Comparison of ENCODE assay signal across 8 mouse cellular contexts in the genomic region with DNA sequence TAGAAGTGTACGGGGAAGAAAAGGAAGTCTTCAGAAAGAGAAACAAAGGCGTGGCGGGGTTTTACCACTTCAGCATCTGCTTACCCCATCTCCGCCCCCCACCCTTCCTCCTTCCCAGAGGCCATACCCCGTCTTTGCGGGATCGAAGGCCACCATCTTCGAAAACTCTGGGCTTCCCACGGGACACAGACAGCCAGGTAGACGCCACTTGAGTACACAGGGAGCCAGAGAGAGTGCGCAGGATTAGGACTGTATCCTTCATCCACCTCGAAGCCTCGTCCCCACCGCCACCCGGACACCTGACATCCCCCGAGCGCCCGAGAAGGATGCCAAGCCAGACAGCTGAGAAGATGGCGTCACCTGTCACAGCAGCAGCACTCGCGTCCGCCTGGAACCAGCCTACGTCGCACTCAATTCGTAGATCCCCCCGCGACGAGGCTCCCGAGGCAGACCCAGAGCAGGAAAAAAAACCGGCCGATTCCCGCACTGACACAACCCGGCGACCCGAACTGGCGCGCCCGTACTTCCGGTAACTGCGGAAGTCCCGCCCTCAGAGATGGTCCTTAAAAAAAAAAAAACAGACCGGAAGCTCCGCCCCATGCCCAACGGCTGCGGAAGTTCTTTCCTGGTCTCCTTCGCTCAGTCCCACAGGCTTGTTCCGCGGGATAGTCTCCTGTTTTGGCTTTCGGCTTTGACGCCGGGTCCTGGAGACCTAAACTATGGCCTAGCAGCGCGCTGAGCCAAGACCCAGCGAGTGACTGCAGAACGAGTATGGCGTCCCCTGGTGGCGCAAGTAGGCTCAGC. TPM values are rescaled to one million over a fixed set of nuclear protein-coding genes. Genes with fewer than 3 reads are reported as not detected.
DNase-seq lines count a peak whose midpoint lies in the region; ATAC-seq and TF ChIP-seq lines count a peak whose summit lies in the region.

No protein-coding gene starts in this region.

- ATAC-seq in heart, embryonic 13.5 days (ENCODE audit: extremely low read depth, insufficient number of reproducible peaks, low FRiP score, low TSS enrichment): peak; percentile 81
- ATAC-seq in liver, embryonic 12.5 days: peak; percentile 85
- peak; percentile 87 for ATAC-seq in stomach, embryonic 15.5 days (ENCODE audit: insufficient read depth, low FRiP score, low read depth)

- peaks cover 44% of the 10 kb centered on the region for H3K79me3 ChIP-seq in C2C12 (ENCODE audit: low read depth)

- peak; percentile 60; the same call in 1 of the 2 replicates for TF ChIP-seq POLR2A in brain, embryonic 14.5 days (IDR thresholded peaks at IDR 0.05; ENCODE audit: borderline replicate concordance, extremely low read depth, insufficient read depth, insufficient read length, poor library complexity, severe bottlenecking)

- H3K9ac ChIP-seq in heart, embryonic 13.5 days: peak overlapping the region; percentile 93
- H3K9ac ChIP-seq in liver, embryonic 12.5 days: peak overlapping the region; percentile 90
- H3K9ac ChIP-seq in stomach, embryonic 15.5 days: peak overlapping the region; percentile 77

- peak; percentile 61 for TF ChIP-seq CTCF in C2C12 (IDR thresholded peaks at IDR 0.05; ENCODE audit: control insufficient read depth, insufficient read depth, insufficient read length)
- peak; percentile 96 for TF ChIP-seq CTCF in brain, embryonic 14.5 days (IDR thresholded peaks at IDR 0.05; ENCODE audit: borderline replicate concordance, extremely low read depth, insufficient read depth, insufficient read length)

- no peaks in the 10 kb centered on the region for H3K27me3 ChIP-seq in C2C12 (ENCODE audit: control insufficient read depth, insufficient read depth, insufficient read length)
- no peaks in the 10 kb centered on the region for H3K27me3 ChIP-seq in erythroblast, embryonic 14.5 days (ENCODE audit: control insufficient read depth)
- H3K27me3 ChIP-seq in heart, embryonic 13.5 days (replicated peaks): no peaks in the 10 kb centered on the region
- H3K27me3 ChIP-seq in liver, embryonic 12.5 days (replicated peaks): no peaks in the 10 kb centered on the region
- H3K27me3 ChIP-seq in stomach, embryonic 15.5 days (replicated peaks): no peaks in the 10 kb centered on the region

- peaks cover 26% of the 10 kb centered on the region for H3K4me1 ChIP-seq in erythroblast, embryonic 14.5 days (ENCODE audit: control insufficient read depth)
- peaks cover 17% of the 10 kb centered on the region for H3K4me1 ChIP-seq in heart, embryonic 13.5 days
- H3K4me1 ChIP-seq in liver, embryonic 12.5 days: peaks cover 17% of the 10 kb centered on the region
- H3K4me1 ChIP-seq in stomach, embryonic 15.5 days: peaks cover 4% of the 10 kb centered on the region; the same call in 1 of the 2 replicates

- peaks cover 6% of the 10 kb centered on the region for H3K36me3 ChIP-seq in C2C12 (ENCODE audit: control insufficient read depth, insufficient read depth)
- H3K36me3 ChIP-seq in erythroblast, embryonic 14.5 days (ENCODE audit: control insufficient read depth): peaks cover 16% of the 10 kb centered on the region
- peaks cover 15% of the 10 kb centered on the region; the same call in 1 of the 2 replicates for H3K36me3 ChIP-seq in heart, embryonic 13.5 days
- H3K36me3 ChIP-seq in liver, embryonic 12.5 days: peaks cover 18% of the 10 kb centered on the region
- no peaks in the 10 kb centered on the region for H3K36me3 ChIP-seq in stomach, embryonic 15.5 days

- H3ac ChIP-seq in C2C12 (ENCODE audit: control insufficient read depth, insufficient read length, low read depth): peak overlapping the region; percentile 96

- WGBS in heart, embryonic 13.5 days: under 1% methylated on average over 57 of the region's 57 CpGs
- WGBS in liver, embryonic 12.5 days (ENCODE audit: insufficient replicate concordance): under 1% methylated on average over 57 of the region's 57 CpGs
- under 1% methylated on average over 57 of the region's 57 CpGs for WGBS in stomach, embryonic 15.5 days

- peak overlapping the region; percentile 65 for H3K4me3 ChIP-seq in C2C12 (ENCODE audit: insufficient read depth, poor library complexity, severe bottlenecking)
- peak overlapping the region; percentile 87 for H3K4me3 ChIP-seq in erythroblast, embryonic 14.5 days (replicated peaks)
- peak overlapping the region; percentile 95 for H3K4me3 ChIP-seq in heart, embryonic 13.5 days
- peak overlapping the region; percentile 94 for H3K4me3 ChIP-seq in liver, embryonic 12.5 days
- peak overlapping the region; percentile 91 for H3K4me3 ChIP-seq in stomach, embryonic 15.5 days (replicated peaks)

- H3K9me3 ChIP-seq in erythroblast, embryonic 14.5 days (ENCODE audit: control insufficient read depth, low read length): no peaks in the 10 kb centered on the region
- H3K9me3 ChIP-seq in heart, embryonic 13.5 days: no peaks in the 10 kb centered on the region
- no peaks in the 10 kb centered on the region for H3K9me3 ChIP-seq in liver, embryonic 12.5 days (replicated peaks)
- no peaks in the 10 kb centered on the region for H3K9me3 ChIP-seq in stomach, embryonic 15.5 days

- peak; percentile 96 for DNase-seq in brain, embryonic 14.5 days (ENCODE audit: low read depth)
- DNase-seq in kidney, postnatal 10 days: peak; percentile 93
- DNase-seq in natural killer cell, adult 2 months (ENCODE audit: low spot score in 2 of 2): peak; percentile 83 to 87

- H3K79me2 ChIP-seq in C2C12 (ENCODE audit: control insufficient read depth, insufficient read depth): peaks cover 52% of the 10 kb centered on the region

- H3K27ac ChIP-seq in heart, embryonic 13.5 days (replicated peaks): peak overlapping the region; percentile 99
- peak overlapping the region; percentile 97 for H3K27ac ChIP-seq in liver, embryonic 12.5 days
- H3K27ac ChIP-seq in stomach, embryonic 15.5 days: peak overlapping the region; percentile 99

- peak overlapping the region; percentile 84 for H3K4me2 ChIP-seq in heart, embryonic 13.5 days
- peak overlapping the region; percentile 88 for H3K4me2 ChIP-seq in liver, embryonic 12.5 days
- peak overlapping the region; percentile 74 for H3K4me2 ChIP-seq in stomach, embryonic 15.5 days

TF ChIP-seq in C2C12, 6 proteins besides CTCF, POLR2A, EP300 and RAD21:
- TF ChIP-seq MYOD1 (IDR thresholded peaks at IDR 0.05; ENCODE audit: control insufficient read depth, insufficient read length, low read depth): no peak
- TF ChIP-seq MYOG (IDR thresholded peaks at IDR 0.05; ENCODE audit: control insufficient read depth, extremely low read depth, insufficient read length): no peak
- TF ChIP-seq MAX (IDR thresholded peaks at IDR 0.05): no peak
- no peak for TF ChIP-seq USF1 (IDR thresholded peaks at IDR 0.05; ENCODE audit: low read depth)
- no peak for TF ChIP-seq CEBPB (IDR thresholded peaks at IDR 0.05; ENCODE audit: low read depth)
- TF ChIP-seq FOSL1 (IDR thresholded peaks at IDR 0.05; ENCODE audit: insufficient read depth, low read length, poor library complexity, severe bottlenecking): no peak
TF ChIP-seq in C2C12: peak in this region for 0.

RNA-seq across cellular contexts. Expression of a gene that starts 1.0 kb away (rescaled TPM):
- 4.2 TPM for polyA plus RNA-seq in C2C12 (2012; fragmentation: generic; extraction: Trizol)
- polyA plus RNA-seq in brain, embryonic 14.5 days (2012; rRNA removed): 35.0 and 43.4 TPM in 2 replicates
- 0.26 and 0.52 TPM in 2 replicates for polyA plus RNA-seq in erythroblast, embryonic 14.5 days (2012)
- polyA plus RNA-seq in heart, embryonic 13.5 days (2015; fragmentation: Nextera tagmentation; extraction: Ambion mirVana): 15.4 and 15.6 TPM in 2 replicates
- polyA plus RNA-seq in liver, embryonic 12.5 days (2016; fragmentation: Nextera tagmentation; extraction: Ambion mirVana): 11.8 and 12.0 TPM in 2 replicates
- polyA plus RNA-seq in stomach, embryonic 15.5 days (2015; fragmentation: Nextera tagmentation; extraction: Ambion mirVana): 16.6 and 18.2 TPM in 2 replicates

RNA-seq across cellular contexts. Expression of a gene that starts 14.6 kb away (rescaled TPM):
- polyA plus RNA-seq in C2C12 (2012; fragmentation: generic; extraction: Trizol): 23.9 TPM
- 49.7 and 54.2 TPM in 2 replicates for polyA plus RNA-seq in brain, embryonic 14.5 days (2012; rRNA removed)
- polyA plus RNA-seq in erythroblast, embryonic 14.5 days (2012): 0.20 and 0.22 TPM in 2 replicates
- 44.6 and 48.7 TPM in 2 replicates for polyA plus RNA-seq in heart, embryonic 13.5 days (2015; fragmentation: Nextera tagmentation; extraction: Ambion mirVana)
- 90.3 and 91.6 TPM in 2 replicates for polyA plus RNA-seq in liver, embryonic 12.5 days (2016; fragmentation: Nextera tagmentation; extraction: Ambion mirVana)
- 105 and 106 TPM in 2 replicates for polyA plus RNA-seq in stomach, embryonic 15.5 days (2015; fragmentation: Nextera tagmentation; extraction: Ambion mirVana)

Comparison
In these comparisons a context has a peak if more than half of its experiments do, and no peak if none do; other contexts are left out.
1. Peak in every context shown above with its lines: DNase-seq, ATAC-seq, H3K4me3 ChIP-seq and H3K27ac ChIP-seq.
2. RNA of a gene that starts 14.6 kb away (polyA plus RNA-seq): 105 to 106 TPM in stomach, embryonic 15.5 days, 90.3 to 91.6 TPM in liver, embryonic 12.5 days, 49.7 to 54.2 TPM in brain, embryonic 14.5 days, 44.6 to 48.7 TPM in heart, embryonic 13.5 days and 23.9 TPM in C2C12 (single experiment); 0.20 to 0.22 TPM in erythroblast, embryonic 14.5 days; every median in the first group is over 10 times any median in the second.